In the genomic region with DNA sequence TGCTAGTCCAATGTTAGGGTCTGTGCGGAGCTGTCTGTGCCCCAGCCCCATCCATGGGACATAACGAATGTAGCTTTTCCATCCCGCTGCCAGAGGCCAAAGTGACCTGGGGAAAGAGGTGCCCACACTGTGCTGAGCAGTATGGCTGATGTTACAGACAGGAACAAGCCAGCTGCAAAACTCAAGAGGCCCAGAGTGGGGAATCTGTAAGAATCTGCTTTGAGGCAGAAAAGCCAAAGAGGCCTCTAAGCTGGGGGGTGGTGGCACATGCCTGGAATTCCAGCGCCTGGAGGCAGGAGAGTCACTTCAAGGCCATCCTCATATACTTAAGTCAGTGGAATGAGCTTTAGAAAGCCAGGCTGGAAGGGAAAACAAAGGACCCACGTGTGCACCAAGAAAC, we compare ENCODE assay signal across 11 mouse cellular contexts. TPM values are rescaled to one million over a fixed set of nuclear protein-coding genes. Genes with fewer than 3 reads are reported as not detected.
A peak's percentile ranks its signal among the peaks of the same experiment; 100 is the strongest.
DNase-seq lines count a peak whose midpoint lies in the region; ATAC-seq and TF ChIP-seq lines count a peak whose summit lies in the region.
"Had no signal": no experiment of that assay in that cellular context is flagged by ENCODE, and none has a peak within 500 bp of the region (broad histone marks: within the 10 kb centered on the region; RNA-seq: fewer than 3 reads in every experiment).

No protein-coding gene starts in this region.

- TF ChIP-seq EP300 in heart, adult 2 months (IDR thresholded peaks at IDR 0.05; ENCODE audit: insufficient read depth, low read depth, low read length), result no peak

- H3K9ac ChIP-seq in heart, embryonic 14.5 days (ENCODE audit: low read length), result peak overlapping the region; percentile 28
- no peak overlapping the region for H3K9ac ChIP-seq in heart, adult 2 months (ENCODE audit: low read depth, low read length)
- H3K9ac ChIP-seq in ES-E14 (ENCODE audit: insufficient read depth, low read depth, low read length, poor library complexity, severe bottlenecking), result peak overlapping the region; percentile 59; the same call in 1 of the 2 replicates
- no peak overlapping the region for H3K9ac ChIP-seq in forebrain, embryonic 15.5 days (replicated peaks)

- peaks cover 16 to 23% of the 10 kb centered on the region in 2 experiments for H3K4me1 ChIP-seq in heart, embryonic 14.5 days (ENCODE audit: control insufficient read depth in 2 of 2, insufficient read depth in 2 of 2, low read length in 2 of 2)
- no peaks in the 10 kb centered on the region for H3K4me1 ChIP-seq in heart, adult 2 months (ENCODE audit: control insufficient read depth, insufficient read depth, low read length)
- peaks cover 6 to 19% of the 10 kb centered on the region in 2 experiments; a peak in 3 of 4 replicates for H3K4me1 ChIP-seq in ES-E14 (ENCODE audit: control insufficient read depth in 2 of 2, insufficient read depth in 2 of 2, low read length in 2 of 2, poor library complexity in 1 of 2)
- H3K4me1 ChIP-seq in forebrain, embryonic 15.5 days, result peaks cover 7% of the 10 kb centered on the region; the same call in 1 of the 2 replicates

- 0 out of 2 replicates have a peak overlapping the region, but pooled peaks have one; percentile 1 for H3K4me2 ChIP-seq in heart, embryonic 14.5 days (ENCODE audit: low read length)
- no peak overlapping the region for H3K4me2 ChIP-seq in forebrain, embryonic 15.5 days (replicated peaks)

- H3K27ac ChIP-seq in heart, embryonic 14.5 days (replicated peaks in 1 of 2; ENCODE audit: control insufficient read depth in 1 of 2, insufficient read depth in 1 of 2, low read depth in 2 of 2, low read length in 2 of 2), result peak overlapping the region; percentile 80 to 87
- H3K27ac ChIP-seq in heart, adult 2 months, result no peak overlapping the region
- H3K27ac ChIP-seq in ES-E14 (ENCODE audit: insufficient read depth, low read depth, low read length, poor library complexity, severe bottlenecking), result peak overlapping the region; percentile 77
- H3K27ac ChIP-seq in forebrain, embryonic 15.5 days (replicated peaks), result no peak overlapping the region
- H3K27ac ChIP-seq: layer of hippocampus, adult 2 months had no signal

- in situ Hi-C loops in ES-E14 (cut with MboI; ENCODE audit: low sequenced_read_pairs in 2 of 2, unreplicated experiment in 2 of 2), result no loop called here

- WGBS in heart, embryonic 14.5 days, result 31% methylated on average over 5 of the region's 5 CpGs
- WGBS in heart, adult 2 months, result 55% methylated on average over 5 of the region's 5 CpGs
- 39% methylated on average over 5 of the region's 5 CpGs for WGBS in forebrain, embryonic 15.5 days

- intact Hi-C loops in heart, adult 2 months (cut with DNase I), result no loop called here

- TF ChIP-seq POLR2A in heart, adult 2 months (IDR thresholded peaks at IDR 0.05; ENCODE audit: insufficient read depth, low read depth, low read length), result no peak

- H3K36me3 ChIP-seq in heart, embryonic 14.5 days (ENCODE audit: control insufficient read depth, insufficient read depth, low read length), result peaks cover 45% of the 10 kb centered on the region
- no peaks in the 10 kb centered on the region for H3K36me3 ChIP-seq in heart, adult 2 months (ENCODE audit: control insufficient read depth, insufficient read depth, low read length)
- H3K36me3 ChIP-seq in ES-E14 (ENCODE audit: control insufficient read depth, insufficient read depth, low read length, poor library complexity, severe bottlenecking), result peaks cover 27% of the 10 kb centered on the region
- H3K36me3 ChIP-seq in forebrain, embryonic 15.5 days, result no peaks in the 10 kb centered on the region

- H3K79me2 ChIP-seq in heart, adult 2 months (replicated peaks; ENCODE audit: control insufficient read depth, insufficient read depth, low read length), result no peaks in the 10 kb centered on the region

- no peak for DNase-seq in heart, adult 2 months
- DNase-seq in ES-E14 (ENCODE audit: low read depth, low spot score), result peak; percentile 75
- DNase-seq in mesoderm, embryonic 11.5 days (ENCODE audit: low read depth, low spot score), result peak; percentile 67
- DNase-seq in spleen, postnatal 10 days (ENCODE audit: low spot score in 2 of 2), result no peak
- no peak for DNase-seq in layer of hippocampus, adult 18-20 months (ENCODE audit: low spot score in 2 of 2)
- DNase-seq in cerebellum, adult 18-20 months, result no peak
- DNase-seq: cerebellum, adult 2 months had no signal

- no peak overlapping the region for H3K4me3 ChIP-seq in heart, embryonic 14.5 days (ENCODE audit: control insufficient read depth in 1 of 2, insufficient read depth in 1 of 2, low read depth in 1 of 2, low read length in 2 of 2)
- H3K4me3 ChIP-seq in heart, adult 2 months, result no peak overlapping the region
- H3K4me3 ChIP-seq in ES-E14 (ENCODE audit: insufficient read depth in 1 of 2, low read depth in 1 of 2, low read length in 2 of 2, poor library complexity in 1 of 2, severe bottlenecking in 1 of 2), result no peak overlapping the region
- no peak overlapping the region for H3K4me3 ChIP-seq in forebrain, embryonic 15.5 days
- H3K4me3 ChIP-seq: layer of hippocampus, adult 2 months had no signal

- 0 out of 2 replicates have a peak, but pooled peaks have one; percentile 36 for ATAC-seq in heart, embryonic 14.5 days (ENCODE audit: insufficient number of reproducible peaks, insufficient read depth, low FRiP score, low read depth)
- peak; percentile 19; the same call in 1 of the 2 replicates for ATAC-seq in forebrain, embryonic 15.5 days (replicated peaks)
- ATAC-seq: CD4-positive, CD25-positive, alpha-beta regulatory T cell, adult 4 months had no signal

- no peaks in the 10 kb centered on the region for H3K9me3 ChIP-seq in heart, embryonic 14.5 days (ENCODE audit: control insufficient read depth, low read length)
- no peaks in the 10 kb centered on the region for H3K9me3 ChIP-seq in ES-E14 (ENCODE audit: control insufficient read depth, insufficient read depth, low read depth, low read length)
- no peaks in the 10 kb centered on the region for H3K9me3 ChIP-seq in forebrain, embryonic 15.5 days

- TF ChIP-seq CTCF in heart, adult 2 months (IDR thresholded peaks at IDR 0.05), result no peak

- H3K27me3 ChIP-seq in heart, embryonic 14.5 days (ENCODE audit: control insufficient read depth, insufficient read depth, low read length), result no peaks in the 10 kb centered on the region
- H3K27me3 ChIP-seq in heart, adult 2 months (ENCODE audit: control insufficient read depth, insufficient read depth, low read length), result no peaks in the 10 kb centered on the region
- H3K27me3 ChIP-seq in forebrain, embryonic 15.5 days, result no peaks in the 10 kb centered on the region

TF ChIP-seq in ES-E14, 5 proteins besides CTCF, POLR2A, EP300 and RAD21:
- TF ChIP-seq CHD2 (IDR thresholded peaks at IDR 0.05; ENCODE audit: low read depth, low read length) (0 out of 2 replicates have a peak, but pooled peaks have one; percentile 27), ZNF384 (IDR thresholded peaks at IDR 0.05; ENCODE audit: low read depth, low read length) (no peak), HCFC1 (IDR thresholded peaks at IDR 0.05; ENCODE audit: borderline replicate concordance, insufficient read depth, low read length) (no peak), MAFK (IDR thresholded peaks at IDR 0.05; ENCODE audit: insufficient read depth, low read depth, low read length) (no peak)
TF ChIP-seq in ES-E14: peak in this region for 1.

RNA-seq across cellular contexts. Expression of gene Pole4, which starts 18.2 kb away (rescaled TPM):
- polyA plus RNA-seq in heart, embryonic 14.5 days (2014; fragmentation: Nextera tagmentation; extraction: Ambion mirVana), result 86.6 and 97.1 TPM in 2 replicates
- total RNA-seq in heart, adult 2 months (2021), result 10 to 100 TPM; 15.5 to 16.7 TPM
- 9.2 and 19.5 TPM in 2 replicates for polyA plus RNA-seq in heart, adult 2 months (2012; rRNA removed)
- 83.0 and 103 TPM in 2 replicates for total RNA-seq in ES-E14 (2012; rRNA removed)
- 112 and 113 TPM in 2 replicates for polyA plus RNA-seq in forebrain, embryonic 15.5 days (2015; fragmentation: Nextera tagmentation; extraction: Ambion mirVana)
- total RNA-seq in layer of hippocampus, adult 18-20 months (2021), result 10 to 100 TPM; 39.5 to 40.5 TPM

RNA-seq across cellular contexts. Expression of gene Hk2, which starts 50.9 kb away (rescaled TPM):
- polyA plus RNA-seq in heart, embryonic 14.5 days (2014; fragmentation: Nextera tagmentation; extraction: Ambion mirVana), result 31.0 and 38.0 TPM in 2 replicates
- total RNA-seq in heart, adult 2 months (2021), result 100 to 1,000 TPM; 325 to 363 TPM
- polyA plus RNA-seq in heart, adult 2 months (2012; rRNA removed), result 104 and 173 TPM in 2 replicates
- 155 and 204 TPM in 2 replicates for total RNA-seq in ES-E14 (2012; rRNA removed)
- polyA plus RNA-seq in forebrain, embryonic 15.5 days (2015; fragmentation: Nextera tagmentation; extraction: Ambion mirVana), result 5.3 and 7.4 TPM in 2 replicates
- 1 to 10 TPM; 6.1 to 8.0 TPM for total RNA-seq in layer of hippocampus, adult 18-20 months (2021)

Comparison
In these comparisons a context has a peak if more than half of its experiments do, and no peak if none do; other contexts are left out.
1. H3K27ac ChIP-seq: peak in heart, embryonic 14.5 days (2 of 2) and ES-E14 (single experiment); none in heart, adult 2 months (single experiment) and forebrain, embryonic 15.5 days (single experiment).
2. H3K9ac ChIP-seq: peak in heart, embryonic 14.5 days (single experiment) and ES-E14 (single experiment); none in heart, adult 2 months (single experiment) and forebrain, embryonic 15.5 days (single experiment).
3. DNase-seq: peak in ES-E14 (single experiment) and mesoderm, embryonic 11.5 days (single experiment); none in heart, adult 2 months (0 of 2), spleen, postnatal 10 days (0 of 2), layer of hippocampus, adult 18-20 months (0 of 2) and cerebellum, adult 18-20 months (0 of 2).
4. RNA of gene Hk2, which starts 50.9 kb away (total RNA-seq): 325 to 363 TPM in heart, adult 2 months and 155 to 204 TPM in ES-E14; 6.1 to 8.0 TPM in layer of hippocampus, adult 18-20 months; every median in the first group is over 10 times any median in the second.